Mouse (Mus musculus): Measurements from ENCODE around the gene Banp.

DNA sequence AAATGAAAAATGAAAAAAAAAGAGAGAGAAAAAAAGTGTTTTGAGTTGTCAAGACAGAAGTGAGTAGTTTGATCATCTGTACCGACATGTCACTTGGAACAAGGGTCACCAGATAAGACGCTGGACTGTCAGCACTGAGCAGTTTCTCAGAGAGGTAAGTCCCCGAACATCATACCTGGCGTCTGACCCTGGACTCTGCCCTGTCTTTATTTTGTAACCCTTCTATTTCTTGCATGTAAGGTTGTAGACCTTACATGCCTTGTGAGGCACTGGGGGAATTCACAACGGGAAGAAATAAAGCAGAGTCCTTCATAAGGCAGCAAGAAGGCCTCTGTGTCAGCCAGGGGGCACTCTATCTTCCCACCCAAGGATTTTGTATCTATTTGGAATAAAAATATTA lies 24.9 kb upstream of the Banp start:
- TF ChIP-seq NRF1 (IDR thresholded peaks at IDR 0.05; ENCODE audit: insufficient read depth, low read depth, low read length, poor library complexity, severe bottlenecking) (no peak), E2F4 (IDR thresholded peaks at IDR 0.05; ENCODE audit: borderline replicate concordance, low read depth, low read length) (no peak), POLR2A (IDR thresholded peaks at IDR 0.05; ENCODE audit: control insufficient read depth in 1 of 2, insufficient read depth in 1 of 2, low read depth in 1 of 2, low read length in 2 of 2, poor library complexity in 1 of 2) (no peak), SMC3 (IDR thresholded peaks at IDR 0.05; ENCODE audit: low read depth, low read length) (no peak), ELF1 (IDR thresholded peaks at IDR 0.05; ENCODE audit: low read depth, low read length) (no peak), CTCF (IDR thresholded peaks at IDR 0.05 in 2 of 3, conservative IDR thresholded peaks at IDR 0.05 in 1 of 3; ENCODE audit: control insufficient read depth in 1 of 3, insufficient read depth in 1 of 3, low read depth in 2 of 3, low read length in 3 of 3, poor library complexity in 1 of 3, severe bottlenecking in 1 of 3) (no peak; a peak in 1 of 6 replicates), USF2 (IDR thresholded peaks at IDR 0.05; ENCODE audit: borderline replicate concordance in 1 of 2, insufficient read depth in 1 of 2, low read depth in 1 of 2, low read length in 2 of 2) (no peak), MXI1 (IDR thresholded peaks at IDR 0.05; ENCODE audit: low read depth, low read length) (no peak), CHD1 (IDR thresholded peaks at IDR 0.05; ENCODE audit: low read depth, low read length) (no peak), ETS1 (IDR thresholded peaks at IDR 0.05; ENCODE audit: low read depth, low read length) (no peak), SIN3A (IDR thresholded peaks at IDR 0.05; ENCODE audit: low read length) (no peak), TCF12 (IDR thresholded peaks at IDR 0.05; ENCODE audit: low read depth, low read length) (no peak), EP300 (IDR thresholded peaks at IDR 0.05; ENCODE audit: low read depth in 1 of 2, low read length in 2 of 2) (no peak)
